Mouse (Mus musculus): ENCODE measurements around the gene Golph3. TPM values are rescaled to one million over a fixed set of nuclear protein-coding genes. Genes with fewer than 3 reads are reported as not detected.
"Not testable (repeated sequence)": the region's sequence is repeated elsewhere in the genome, so short reads cannot be mapped to it uniquely, and the experiment has no call there.

Golph3 gene
- polyA plus RNA-seq, 1 experiment from 2014 or later, result 94.8 TPM

- 89% methylated on average over 14 of the region's 14 CpGs for WGBS
- no peak overlapping the region for H3K9ac ChIP-seq (replicated peaks)
- H3K27me3 ChIP-seq, result no peaks in the 10 kb centered on the region; the same call in 1 of the 2 replicates
- H3K4me2 ChIP-seq (replicated peaks), result no peak overlapping the region
- no peaks in the 10 kb centered on the region for H3K9me3 ChIP-seq
- H3K27ac ChIP-seq (replicated peaks), result no peak overlapping the region
- no peak for ATAC-seq (ENCODE audit: low FRiP score, low read depth)
- H3K4me1 ChIP-seq, result peaks cover 13% of the 10 kb centered on the region
- H3K4me3 ChIP-seq, result no peak overlapping the region
- H3K36me3 ChIP-seq, result no peaks in the 10 kb centered on the region
These were observed 40.9 kb downstream of the Golph3 start for GRCm38 (mm10) chr15:12362001-12362700.

DNA sequence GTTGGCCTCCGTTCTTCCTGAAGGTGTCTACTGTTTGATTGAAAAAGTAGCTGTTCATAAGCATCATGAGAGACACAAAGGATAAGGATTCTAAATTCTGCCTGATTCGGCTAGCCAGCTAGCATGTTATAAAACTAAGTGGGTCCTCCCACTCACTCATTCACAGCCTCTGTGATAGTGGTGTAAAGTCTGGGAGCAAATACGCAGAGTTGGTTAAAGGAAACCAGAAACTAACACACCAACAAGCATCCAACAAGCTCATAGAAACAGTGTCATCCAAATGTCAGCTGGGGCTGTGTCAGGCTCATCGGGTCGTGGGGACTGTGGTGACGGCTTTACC is 41.4 kb downstream of the Golph3 start:
- ATAC-seq (ENCODE audit: low FRiP score, low read depth), result no peak
- Histone ChIP-seq H3K4me1 (peaks cover 13% of the 10 kb centered on the region), H3K4me2 (replicated peaks) (no peak overlapping the region), H3K9me3 (no peaks in the 10 kb centered on the region), H3K27ac (replicated peaks) (no peak overlapping the region), H3K36me3 (no peaks in the 10 kb centered on the region), H3K4me3 (no peak overlapping the region), H3K27me3 (no peaks in the 10 kb centered on the region; the same call in 1 of the 2 replicates), H3K9ac (replicated peaks) (no peak overlapping the region)
- 91% methylated on average over 6 of the region's 6 CpGs for WGBS

DNA sequence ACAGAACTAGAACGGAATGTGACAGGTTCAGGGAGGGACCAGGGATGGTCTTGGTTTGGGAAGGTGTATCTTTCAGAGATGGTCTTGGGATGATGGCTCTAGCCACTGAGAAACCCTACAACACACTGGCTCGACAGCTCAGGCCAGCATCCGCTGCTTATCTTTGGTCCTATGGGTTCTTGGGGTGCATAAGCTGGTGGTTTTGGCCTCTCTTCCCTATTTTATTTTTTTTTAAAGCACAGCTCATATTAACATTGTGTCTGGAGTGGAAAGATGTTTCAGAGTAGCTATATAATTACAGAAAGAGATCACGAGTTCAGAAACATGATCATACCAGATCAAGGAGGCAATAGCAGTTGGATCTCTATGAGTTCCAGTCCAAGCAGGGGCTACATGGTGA is 42.8 kb downstream of the Golph3 start:
- Histone ChIP-seq H3K9ac (replicated peaks) (no peak overlapping the region), H3K4me1 (peaks cover 20% of the 10 kb centered on the region), H3K4me3 (no peak overlapping the region), H3K36me3 (no peaks in the 10 kb centered on the region), H3K27ac (replicated peaks) (no peak overlapping the region), H3K9me3 (no peaks in the 10 kb centered on the region), H3K27me3 (no peaks in the 10 kb centered on the region; the same call in 1 of the 2 replicates), H3K4me2 (replicated peaks) (no peak overlapping the region)
- ATAC-seq (ENCODE audit: low FRiP score, low read depth), result no peak
- 90% methylated on average over 4 of the region's 4 CpGs for WGBS

DNA sequence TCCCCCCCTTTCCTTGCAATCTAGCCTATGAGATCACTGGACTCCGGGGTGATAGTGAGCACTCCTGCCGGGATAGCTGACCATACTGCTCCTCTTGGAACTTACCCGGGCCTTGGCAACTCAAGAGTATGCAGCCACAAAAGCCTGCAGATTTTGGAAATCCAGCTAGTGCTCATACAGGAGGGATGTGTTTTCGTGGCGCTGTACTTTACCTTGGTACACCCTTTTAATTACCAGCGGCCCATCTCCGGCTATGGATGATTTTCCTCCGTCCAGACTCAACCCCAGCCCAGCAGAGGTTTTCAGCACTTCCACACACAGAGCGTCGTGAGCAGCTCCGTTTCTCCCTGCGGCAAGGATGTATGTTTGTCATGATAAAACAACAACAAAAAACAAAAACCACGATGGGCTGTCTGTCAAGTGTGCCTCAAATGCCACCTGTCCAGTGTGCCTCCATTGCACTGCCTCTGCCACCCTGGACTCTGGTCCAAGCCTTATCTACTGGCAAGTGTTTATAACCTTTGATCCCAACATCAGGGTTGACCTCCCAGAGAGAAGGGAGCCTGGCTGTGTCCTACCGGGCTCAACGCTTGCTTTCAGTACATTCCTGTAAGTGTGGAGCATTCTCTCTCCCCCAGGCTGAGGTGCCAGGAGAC is 44.3 kb downstream of the Golph3 start:
- Histone ChIP-seq H3K4me1 (peaks cover 20% of the 10 kb centered on the region), H3K27ac (replicated peaks) (0 out of 2 replicates have a peak overlapping the region, but pooled peaks have one; percentile 20), H3K36me3 (no peaks in the 10 kb centered on the region), H3K4me3 (no peak overlapping the region), H3K27me3 (peaks cover 8% of the 10 kb centered on the region), H3K9ac (replicated peaks) (no peak overlapping the region), H3K9me3 (no peaks in the 10 kb centered on the region), H3K4me2 (replicated peaks) (no peak overlapping the region)
- WGBS, result 82% methylated on average over 15 of the region's 15 CpGs
- no peak; the same call in none of the 2 replicates for ATAC-seq (ENCODE audit: low FRiP score, low read depth)

- peaks cover 20% of the 10 kb centered on the region for H3K4me1 ChIP-seq
- H3K36me3 ChIP-seq, result no peaks in the 10 kb centered on the region
- H3K27ac ChIP-seq (replicated peaks), result 0 out of 2 replicates have a peak overlapping the region, but pooled peaks have one; percentile 20
- H3K9me3 ChIP-seq, result no peaks in the 10 kb centered on the region
- ATAC-seq (ENCODE audit: low FRiP score, low read depth), result peak; percentile 80
- H3K27me3 ChIP-seq, result peaks cover 8% of the 10 kb centered on the region
- H3K4me3 ChIP-seq, result no peak overlapping the region
- no peak overlapping the region for H3K9ac ChIP-seq (replicated peaks)
- 26% methylated on average over 3 of the region's 3 CpGs for WGBS
- H3K4me2 ChIP-seq (replicated peaks), result no peak overlapping the region
These were observed 44.8 kb downstream of the Golph3 start for GRCm38 (mm10) chr15:12366072-12366469.

DNA sequence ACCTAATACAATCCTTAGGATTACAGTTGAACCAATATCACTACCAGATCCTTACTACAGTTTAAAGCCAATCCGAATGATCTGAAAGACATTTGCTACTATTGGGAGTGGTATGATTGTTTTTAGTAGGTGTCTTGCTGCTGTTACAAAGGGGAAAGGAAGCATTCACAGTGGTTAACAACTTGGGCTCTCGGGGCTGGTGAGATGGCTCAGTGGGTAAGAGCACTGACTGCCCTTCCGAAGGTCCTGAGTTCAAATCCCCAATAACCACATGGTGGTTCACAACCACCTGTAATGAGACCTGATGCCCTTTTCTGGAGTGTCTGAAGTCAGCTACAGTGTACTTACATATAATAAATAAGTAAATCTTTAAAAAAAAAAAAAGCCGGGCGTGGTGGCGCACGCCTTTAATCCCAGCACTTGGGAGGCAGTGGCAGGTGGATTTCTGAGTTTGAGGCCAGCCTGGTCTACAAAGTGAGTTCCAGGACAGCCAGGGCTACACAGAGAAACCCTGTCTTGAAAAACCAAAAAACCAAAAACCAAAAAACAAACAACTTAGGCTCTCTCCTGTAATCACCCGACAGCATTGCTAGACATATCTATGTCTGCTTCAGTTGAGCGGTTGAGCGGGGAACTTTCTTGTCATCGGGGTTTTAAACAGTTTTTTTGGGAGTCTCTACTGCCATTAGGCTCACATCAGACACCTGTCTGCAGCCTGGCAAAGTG is 45.5 kb downstream of the Golph3 start:
- Histone ChIP-seq H3K27ac (replicated peaks) (0 out of 2 replicates have a peak overlapping the region, but pooled peaks have one; percentile 20), H3K4me1 (peaks cover 26% of the 10 kb centered on the region)
- H3K27me3 ChIP-seq; H3K9me3 ChIP-seq; H3K4me3 ChIP-seq; H3K4me2 ChIP-seq (replicated peaks); H3K36me3 ChIP-seq; H3K9ac ChIP-seq (replicated peaks); ATAC-seq (ENCODE audit: low FRiP score, low read depth): not testable (repeated sequence)
- WGBS, result 91% methylated on average over 11 of the region's 11 CpGs

- Histone ChIP-seq H3K9ac (replicated peaks) (no peak overlapping the region), H3K27ac (replicated peaks) (no peak overlapping the region), H3K4me2 (replicated peaks) (no peak overlapping the region), H3K36me3 (no peaks in the 10 kb centered on the region), H3K9me3 (no peaks in the 10 kb centered on the region), H3K27me3 (peaks cover 10% of the 10 kb centered on the region), H3K4me1 (peaks cover 28% of the 10 kb centered on the region), H3K4me3 (no peak overlapping the region)
- ATAC-seq (ENCODE audit: low FRiP score, low read depth), result no peak
- 56% methylated on average over 13 of the region's 13 CpGs for WGBS
These were observed 46.2 kb downstream of the Golph3 start for GRCm38 (mm10) chr15:12367306-12368080.

DNA sequence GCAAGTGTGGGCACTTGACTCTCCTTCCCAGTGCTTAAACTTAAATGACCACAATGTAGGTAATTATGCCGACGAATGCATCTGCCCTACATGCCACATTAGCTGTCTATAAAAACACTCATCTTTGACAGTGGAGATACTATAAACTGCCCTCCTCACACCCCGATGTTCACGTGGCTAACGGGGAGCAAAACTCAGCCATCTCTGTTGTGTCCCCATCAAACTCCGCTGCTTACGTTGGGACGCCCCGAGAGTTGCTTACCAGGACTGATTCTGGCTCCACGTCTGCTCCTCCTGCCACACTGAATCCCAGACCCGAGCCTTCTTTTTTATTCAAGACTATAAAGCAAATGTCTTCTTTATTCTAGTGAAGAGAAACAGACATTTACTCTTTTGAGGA is 47.1 kb downstream of the Golph3 start:
- H3K4me2 ChIP-seq (replicated peaks), result no peak overlapping the region
- no peak overlapping the region for H3K27ac ChIP-seq (replicated peaks)
- ATAC-seq (ENCODE audit: low FRiP score, low read depth), result no peak
- H3K4me3 ChIP-seq, result no peak overlapping the region
- peaks cover 28% of the 10 kb centered on the region for H3K4me1 ChIP-seq
- no peaks in the 10 kb centered on the region for H3K36me3 ChIP-seq
- H3K9me3 ChIP-seq, result no peaks in the 10 kb centered on the region
- WGBS, result 80% methylated on average over 11 of the region's 11 CpGs
- peaks cover 19% of the 10 kb centered on the region for H3K27me3 ChIP-seq
- H3K9ac ChIP-seq (replicated peaks), result no peak overlapping the region

DNA sequence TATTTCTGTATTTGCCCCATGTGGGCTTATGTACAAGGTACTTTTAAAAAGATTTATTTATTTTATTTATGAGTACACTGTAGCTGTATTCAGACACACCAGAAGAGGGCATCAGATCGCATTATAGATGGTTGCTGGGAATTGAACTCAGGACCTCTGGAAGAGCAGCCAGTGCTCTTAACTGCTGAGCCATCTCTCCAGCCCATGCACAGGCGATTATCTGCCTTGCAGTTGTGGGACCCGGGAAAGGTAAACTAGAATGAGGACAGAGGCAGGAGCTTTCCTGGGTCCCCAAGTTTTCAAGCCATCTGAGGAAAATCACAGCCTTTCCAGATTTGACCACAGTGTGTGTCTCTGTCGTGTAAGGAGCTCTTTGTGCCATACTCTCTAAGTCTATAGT is 47.6 kb downstream of the Golph3 start:
- no peak overlapping the region for H3K9ac ChIP-seq (replicated peaks)
- no peaks in the 10 kb centered on the region for H3K9me3 ChIP-seq
- WGBS, result 90% methylated on average over 4 of the region's 4 CpGs
- peaks cover 19% of the 10 kb centered on the region for H3K27me3 ChIP-seq
- no peak overlapping the region for H3K4me2 ChIP-seq (replicated peaks)
- no peak overlapping the region for H3K4me3 ChIP-seq
- peaks cover 28% of the 10 kb centered on the region for H3K4me1 ChIP-seq
- no peak for ATAC-seq (ENCODE audit: low FRiP score, low read depth)
- H3K36me3 ChIP-seq, result no peaks in the 10 kb centered on the region
- no peak overlapping the region for H3K27ac ChIP-seq (replicated peaks)

DNA sequence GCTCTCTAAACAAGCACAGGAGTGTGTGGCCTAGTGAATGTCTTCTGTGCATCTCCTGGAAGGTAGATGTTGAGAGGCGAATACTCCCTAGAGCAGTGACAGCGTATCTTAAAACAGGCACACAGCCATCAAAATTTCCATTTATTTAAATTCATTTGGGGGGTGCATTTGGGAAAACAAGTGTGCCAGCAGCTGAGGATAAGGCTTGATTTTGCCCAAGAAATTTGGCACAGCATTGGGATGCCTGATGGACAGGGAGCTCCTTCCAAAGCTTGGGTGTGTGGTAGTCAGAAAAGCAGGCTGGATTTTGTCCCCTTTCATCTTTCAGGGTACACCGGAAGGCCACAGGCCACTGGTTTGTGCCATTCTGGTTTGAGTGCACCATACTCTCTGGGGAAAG is 48.8 kb downstream of the Golph3 start:
- H3K4me1 ChIP-seq, result peaks cover 30% of the 10 kb centered on the region
- no peak overlapping the region for H3K9ac ChIP-seq (replicated peaks)
- peaks cover 23% of the 10 kb centered on the region for H3K27me3 ChIP-seq
- no peak overlapping the region for H3K27ac ChIP-seq (replicated peaks)
- WGBS, result 94% methylated on average over 3 of the region's 3 CpGs
- no peaks in the 10 kb centered on the region for H3K9me3 ChIP-seq
- no peaks in the 10 kb centered on the region for H3K36me3 ChIP-seq
- H3K4me2 ChIP-seq (replicated peaks), result no peak overlapping the region
- ATAC-seq (ENCODE audit: low FRiP score, low read depth), result no peak
- no peak overlapping the region for H3K4me3 ChIP-seq

GRCm38 (mm10) chr15:12371183-12371582 is 49.9 kb downstream of the Golph3 start:
- no peak overlapping the region for H3K9ac ChIP-seq (replicated peaks)
- H3K36me3 ChIP-seq, result no peaks in the 10 kb centered on the region
- H3K27ac ChIP-seq (replicated peaks), result no peak overlapping the region
- peak; percentile 67 for ATAC-seq (ENCODE audit: low FRiP score, low read depth)
- no peak overlapping the region for H3K4me3 ChIP-seq
- peaks cover 32% of the 10 kb centered on the region for H3K4me1 ChIP-seq
- no peak overlapping the region for H3K4me2 ChIP-seq (replicated peaks)
- peaks cover 23% of the 10 kb centered on the region for H3K27me3 ChIP-seq
- 7% methylated on average over 8 of the region's 8 CpGs for WGBS
- no peaks in the 10 kb centered on the region for H3K9me3 ChIP-seq
